Comparison of ENCODE assay signal across 8 mouse cellular contexts in genomic region chr16:38522129-38523084, GRCm38 (mm10). TPM values are rescaled to one million over a fixed set of nuclear protein-coding genes. Genes with fewer than 3 reads are reported as not detected.
DNase-seq lines count a peak whose midpoint lies in the region; ATAC-seq and TF ChIP-seq lines count a peak whose summit lies in the region.

Timmdc1 (minus strand) TSS chr16:38522663.

- ATAC-seq in erythroid progenitor cell, adult 5-6 weeks (replicated peaks; ENCODE audit: low FRiP score, poor library complexity, severe bottlenecking), result peak; percentile 99
- ATAC-seq in heart, embryonic 12.5 days (ENCODE audit: insufficient number of reproducible peaks, low FRiP score), result peak; percentile 97
- ATAC-seq in kidney, postnatal 0 days (replicated peaks; ENCODE audit: low FRiP score, low read depth), result peak; percentile 98
- ATAC-seq in liver, embryonic 11.5 days (replicated peaks; ENCODE audit: low FRiP score), result peak; percentile 97
- ATAC-seq in stomach, embryonic 14.5 days (ENCODE audit: insufficient number of reproducible peaks, insufficient read depth, low FRiP score, low read depth), result peak; percentile 99

- H3K4me3 ChIP-seq in heart, embryonic 12.5 days, result peak within 1 kb of the TSS; percentile 90
- H3K4me3 ChIP-seq in kidney, postnatal 0 days (replicated peaks; ENCODE audit: low read depth, low read length), result peak within 1 kb of the TSS; percentile 89
- H3K4me3 ChIP-seq in liver, embryonic 11.5 days (ENCODE audit: low read depth, low read length), result peak within 1 kb of the TSS; percentile 99
- peak within 1 kb of the TSS; percentile 93 for H3K4me3 ChIP-seq in stomach, embryonic 14.5 days (ENCODE audit: low read depth, low read length)

- peak; percentile 39 for TF ChIP-seq CTCF in kidney, postnatal 0 days (IDR thresholded peaks at IDR 0.05; ENCODE audit: low read depth)

- under 1% methylated on average over 69 of the region's 73 CpGs for WGBS in heart, embryonic 12.5 days
- under 1% methylated on average over 73 of the region's 73 CpGs for WGBS in kidney, postnatal 0 days
- WGBS in liver, embryonic 11.5 days, result under 1% methylated on average over 73 of the region's 73 CpGs
- WGBS in stomach, embryonic 14.5 days, result under 1% methylated on average over 73 of the region's 73 CpGs

- peaks cover 14% of the 10 kb centered on the region for H3K4me1 ChIP-seq in heart, embryonic 12.5 days (replicated peaks)
- H3K4me1 ChIP-seq in kidney, postnatal 0 days (replicated peaks; ENCODE audit: insufficient read depth, low read length), result no peaks in the 10 kb centered on the region
- H3K4me1 ChIP-seq in liver, embryonic 11.5 days (replicated peaks; ENCODE audit: control insufficient read depth, insufficient read depth, low read length), result peaks cover 14% of the 10 kb centered on the region; the same call in 1 of the 2 replicates
- peaks cover 6% of the 10 kb centered on the region; the same call in 1 of the 2 replicates for H3K4me1 ChIP-seq in stomach, embryonic 14.5 days (ENCODE audit: control insufficient read depth, insufficient read depth, low read length)

- no peaks in the 10 kb centered on the region for H3K27me3 ChIP-seq in heart, embryonic 12.5 days (replicated peaks)
- no peaks in the 10 kb centered on the region for H3K27me3 ChIP-seq in kidney, postnatal 0 days (ENCODE audit: insufficient read depth, low read length)
- H3K27me3 ChIP-seq in liver, embryonic 11.5 days (replicated peaks; ENCODE audit: control insufficient read depth, insufficient read depth, low read length), result no peaks in the 10 kb centered on the region
- no peaks in the 10 kb centered on the region for H3K27me3 ChIP-seq in stomach, embryonic 14.5 days (ENCODE audit: control insufficient read depth, insufficient read depth, low read length)

- peak within 1 kb of the TSS; percentile 92 for H3K27ac ChIP-seq in heart, embryonic 12.5 days (ENCODE audit: poor library complexity, severe bottlenecking)
- peak within 1 kb of the TSS; percentile 94 for H3K27ac ChIP-seq in kidney, postnatal 0 days
- H3K27ac ChIP-seq in liver, embryonic 11.5 days (ENCODE audit: low read depth, low read length), result peak within 1 kb of the TSS; percentile 96
- H3K27ac ChIP-seq in stomach, embryonic 14.5 days (ENCODE audit: low read length), result peak within 1 kb of the TSS; percentile 86

- H3K36me3 ChIP-seq in heart, embryonic 12.5 days, result peaks cover 42% of the 10 kb centered on the region
- H3K36me3 ChIP-seq in kidney, postnatal 0 days (ENCODE audit: insufficient read depth, low read length), result peaks cover 12% of the 10 kb centered on the region; the same call in 1 of the 2 replicates
- peaks cover 17% of the 10 kb centered on the region for H3K36me3 ChIP-seq in liver, embryonic 11.5 days (ENCODE audit: control insufficient read depth, insufficient read depth, low read length)
- peaks cover 17% of the 10 kb centered on the region; the same call in 1 of the 2 replicates for H3K36me3 ChIP-seq in stomach, embryonic 14.5 days (ENCODE audit: control insufficient read depth, insufficient read depth, low read length)

- H3K9me3 ChIP-seq in heart, embryonic 12.5 days (replicated peaks), result no peaks in the 10 kb centered on the region
- no peaks in the 10 kb centered on the region for H3K9me3 ChIP-seq in kidney, postnatal 0 days (replicated peaks; ENCODE audit: low read length)
- no peaks in the 10 kb centered on the region for H3K9me3 ChIP-seq in liver, embryonic 11.5 days (ENCODE audit: control insufficient read depth, low read length)
- no peaks in the 10 kb centered on the region for H3K9me3 ChIP-seq in stomach, embryonic 14.5 days (ENCODE audit: control insufficient read depth, low read depth, low read length)

- H3K9ac ChIP-seq in heart, embryonic 12.5 days, result peak within 1 kb of the TSS; percentile 91
- peak within 1 kb of the TSS; percentile 90 for H3K9ac ChIP-seq in kidney, postnatal 0 days (ENCODE audit: low read depth, low read length)
- H3K9ac ChIP-seq in liver, embryonic 11.5 days (ENCODE audit: low read depth, low read length), result peak within 1 kb of the TSS; percentile 99
- H3K9ac ChIP-seq in stomach, embryonic 14.5 days (replicated peaks; ENCODE audit: low read depth, low read length), result peak within 1 kb of the TSS; percentile 85

- H3K4me2 ChIP-seq in heart, embryonic 12.5 days, result peak within 1 kb of the TSS; percentile 75
- H3K4me2 ChIP-seq in kidney, postnatal 0 days (ENCODE audit: low read length), result peak within 1 kb of the TSS; percentile 66
- peak within 1 kb of the TSS; percentile 75 for H3K4me2 ChIP-seq in liver, embryonic 11.5 days
- peak within 1 kb of the TSS; percentile 65 for H3K4me2 ChIP-seq in stomach, embryonic 14.5 days (replicated peaks; ENCODE audit: low read depth, low read length)

- peak; percentile 98 for DNase-seq in CD4-positive helper T cell, adult 2 months (ENCODE audit: low read depth, low spot score)
- DNase-seq in brain, embryonic 18.5 days (ENCODE audit: low read depth, low spot score), result peak; percentile 82
- peak; percentile 98 for DNase-seq in kidney, postnatal 0 days (ENCODE audit: low spot score)
- peak; percentile 97 for DNase-seq in liver, embryonic 11.5 days (ENCODE audit: low spot score)
- DNase-seq in naive thymus-derived CD4-positive, alpha-beta T cell, adult 2 months (ENCODE audit: low read depth), result peak; percentile 98

RNA-seq across cellular contexts. Expression of gene Timmdc1, which starts in this region (rescaled TPM):
- total RNA-seq in erythroid progenitor cell, adult 5-6 weeks (2015; ENCODE audit: low replicate concordance), result 4.0 and 7.5 TPM in 2 replicates
- total RNA-seq in erythroid progenitor cell, adult 5-6 weeks (2017; ENCODE audit: low replicate concordance), result 5.5 and 14.8 TPM in 2 replicates
- 33.5 and 35.6 TPM in 2 replicates for polyA plus RNA-seq in heart, embryonic 12.5 days (2016; fragmentation: Nextera tagmentation; extraction: Ambion mirVana)
- 27.9 and 28.7 TPM in 2 replicates for polyA plus RNA-seq in kidney, postnatal 0 days (2015; fragmentation: Nextera tagmentation; extraction: Ambion mirVana)
- 25.1 and 28.1 TPM in 2 replicates for polyA plus RNA-seq in liver, embryonic 11.5 days (2014; fragmentation: Nextera tagmentation; extraction: Ambion mirVana)
- 23.8 and 25.5 TPM in 2 replicates for polyA plus RNA-seq in stomach, embryonic 14.5 days (2014; fragmentation: Nextera tagmentation; extraction: Ambion mirVana)

Comparison
In these comparisons a context has a peak if more than half of its experiments do, and no peak if none do; other contexts are left out.
1. Peak in every context shown above with its lines: DNase-seq, ATAC-seq, H3K4me3 ChIP-seq and H3K27ac ChIP-seq.